Mouse (Mus musculus) intestine, postnatal 0 days (tissue): Measurements from ENCODE around the gene Ube2cbp. TPM values are rescaled to one million over a fixed set of nuclear protein-coding genes. Genes with fewer than 3 reads are reported as not detected.

ENCODE experiments used
- ATAC-seq: fragments of 200-750 bp; cut with Nextera tagmentation; 2 replicates; pipeline ENCODE4 v1.8.0; 2017; ENCODE audit warnings: mild to moderate bottlenecking, moderate TSS enrichment, moderate library complexity
- H3K27ac ChIP-seq: fragments of 300-500 bp; sonication (generic); 2 replicates; pipeline ENCODE4 v1.5.1; 2014; ENCODE audit warnings: mild to moderate bottlenecking, low read depth, low read length, moderate library complexity
- H3K27me3 ChIP-seq: fragments of 300-500 bp; sonication (generic); replicated peaks from 2 replicates; pipeline ENCODE4 v1.6.1; 2014; ENCODE audit warnings: low read length, mixed read lengths; ENCODE audit not compliant: control insufficient read depth, insufficient read depth
- H3K36me3 ChIP-seq: fragments of 300-500 bp; sonication (generic); 2 replicates; pipeline ENCODE4 v1.6.1; 2014; ENCODE audit warnings: mild to moderate bottlenecking, moderate library complexity; ENCODE audit not compliant: control insufficient read depth, insufficient read depth
- H3K4me1 ChIP-seq: fragments of 300-500 bp; sonication (generic); replicated peaks from 2 replicates; pipeline ENCODE4 v1.6.1; 2014; ENCODE audit warnings: antibody characterized with exemption, low read length, mixed read lengths; ENCODE audit not compliant: control insufficient read depth, insufficient read depth
- H3K4me2 ChIP-seq: fragments of 300-500 bp; sonication (generic); replicated peaks from 2 replicates; pipeline ENCODE4 v1.6.1; 2014; ENCODE audit warnings: low read depth, mild to moderate bottlenecking, moderate library complexity
- H3K4me3 ChIP-seq: fragments of 300-500 bp; sonication (generic); 2 replicates; pipeline ENCODE4 v1.5.1; 2014; ENCODE audit warnings: low read depth, low read length
- H3K9ac ChIP-seq: fragments of 300-500 bp; sonication (generic); 2 replicates; pipeline ENCODE4 v1.6.1; 2014; ENCODE audit warnings: mild to moderate bottlenecking, low read depth, low read length
- H3K9me3 ChIP-seq: fragments of 300-500 bp; sonication (generic); 2 replicates; pipeline ENCODE4 v1.6.1; 2016; ENCODE audit warnings: mixed run types; ENCODE audit not compliant: control insufficient read depth
- CTCF ChIP-seq: sonication (generic); IDR thresholded peaks from 2 replicates; pipeline ENCODE4 v1.5.1; 2016; ENCODE audit warnings: low read depth, mild to moderate bottlenecking, control low read depth, antibody characterized with exemption, moderate library complexity
- WGBS: fragments of 180-500 bp; shearing (Covaris S2); extraction: QIAGEN DNeasy Blood & Tissue Kit; methylation state at CpG from one replicate; pipeline ENCODE4 v1.1.7; 2014; 5-methylcytosine and 5-hydroxymethylcytosine counted together
- polyA plus RNA-seq: library from polyadenylated mRNA; unstranded; fragments of >200 nt; fragmentation: Nextera tagmentation; extraction: Ambion mirVana; gene quantifications from 2 replicates; pipeline ENCODE4 v1.2.1, GENCODE M21; 2015

Ube2cbp gene
- polyA plus RNA-seq, 1 experiment from 2014 or later: 1.6 TPM

DNA sequence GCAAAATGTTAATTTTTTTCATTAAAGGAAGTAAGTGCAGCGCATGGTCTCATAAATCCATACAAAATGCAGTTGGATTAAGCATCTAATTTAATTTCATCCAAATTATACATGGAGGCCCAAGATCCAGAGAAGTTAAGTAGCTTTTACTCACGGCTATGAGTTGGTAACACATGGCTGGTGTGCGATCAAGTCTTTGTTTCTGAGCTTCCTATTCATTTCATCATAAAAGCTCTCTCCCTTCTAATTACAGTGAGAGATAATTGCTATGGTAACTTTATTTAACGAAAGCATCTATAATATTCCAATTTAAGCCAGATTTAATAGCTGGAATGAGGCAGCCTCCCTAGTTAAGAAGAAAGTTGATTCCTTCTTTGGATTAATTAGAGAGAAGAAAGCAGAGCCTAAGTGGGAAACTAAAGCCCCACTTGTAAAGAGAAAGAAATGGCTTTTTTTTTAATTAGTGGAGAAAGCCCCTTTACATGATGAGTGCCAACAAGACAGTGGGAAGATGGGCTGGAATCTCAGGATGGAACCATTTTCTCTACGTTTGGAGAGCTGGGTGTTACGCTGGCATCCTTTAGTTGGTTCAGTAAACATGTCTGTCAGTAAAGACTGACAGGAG is 145.1 kb downstream of the Ube2cbp start:
- no peak overlapping the region for H3K4me2 ChIP-seq
- 86% methylated on average over 6 of the region's 6 CpGs for WGBS
- no peak for ATAC-seq
- TF ChIP-seq CTCF: no peak
- H3K4me3 ChIP-seq: no peak overlapping the region
- no peaks in the 10 kb centered on the region for H3K4me1 ChIP-seq
- no peaks in the 10 kb centered on the region for H3K9me3 ChIP-seq
- no peaks in the 10 kb centered on the region for H3K27me3 ChIP-seq
- no peak overlapping the region for H3K27ac ChIP-seq
- H3K9ac ChIP-seq: no peak overlapping the region
- no peaks in the 10 kb centered on the region for H3K36me3 ChIP-seq

DNA sequence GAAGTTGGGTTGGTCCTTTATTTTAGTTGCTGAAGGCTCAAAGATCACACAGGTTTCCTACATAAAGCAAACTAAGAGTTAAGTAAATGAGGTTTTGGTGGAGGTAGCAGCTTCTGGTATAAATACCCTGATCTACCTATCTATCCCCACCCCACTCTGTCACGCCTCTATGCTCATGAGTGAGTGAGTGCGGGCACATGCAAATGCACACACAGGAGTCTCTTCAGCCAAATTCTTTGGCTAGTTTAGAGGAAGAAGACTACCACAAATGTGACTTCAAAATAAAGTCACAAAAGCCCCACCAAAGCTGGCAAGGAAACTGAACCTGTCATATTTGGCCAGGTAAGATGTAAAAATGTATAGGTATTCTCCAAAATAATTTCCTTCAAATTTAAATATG is 149.1 kb downstream of the Ube2cbp start:
- Histone ChIP-seq H3K27me3 (no peaks in the 10 kb centered on the region), H3K9me3 (no peaks in the 10 kb centered on the region), H3K4me1 (no peaks in the 10 kb centered on the region), H3K4me3 (no peak overlapping the region), H3K9ac (no peak overlapping the region), H3K36me3 (no peaks in the 10 kb centered on the region), H3K27ac (no peak overlapping the region), H3K4me2 (no peak overlapping the region)
- ATAC-seq: no peak
- no peak for TF ChIP-seq CTCF
- 85% methylated on average over 2 of the region's 2 CpGs for WGBS

DNA sequence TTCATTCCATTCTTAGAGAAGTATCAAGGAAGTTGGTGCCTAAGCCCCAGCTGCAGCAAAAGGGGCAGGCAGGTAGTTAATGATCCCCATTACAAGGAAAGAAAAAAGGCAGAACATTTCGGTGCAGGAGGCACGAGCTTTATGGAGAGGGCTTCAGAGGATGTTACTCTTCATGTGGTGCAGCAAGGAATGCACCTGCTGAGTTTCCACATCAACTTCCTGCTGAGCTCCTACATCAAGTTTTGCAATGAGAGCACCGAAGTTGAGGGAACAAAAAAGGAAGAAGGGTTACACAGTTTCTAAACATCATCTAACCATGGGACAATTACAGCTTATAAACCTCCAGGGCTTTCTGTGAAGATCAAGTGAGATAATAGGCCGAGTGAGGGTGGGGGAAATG is 156.1 kb downstream of the Ube2cbp start:
- TF ChIP-seq CTCF: no peak
- no peak overlapping the region for H3K4me2 ChIP-seq
- H3K27me3 ChIP-seq: no peaks in the 10 kb centered on the region
- no peak for ATAC-seq
- H3K9me3 ChIP-seq: no peaks in the 10 kb centered on the region
- H3K9ac ChIP-seq: no peak overlapping the region
- WGBS: 61% methylated on average over 4 of the region's 4 CpGs
- no peak overlapping the region for H3K27ac ChIP-seq
- H3K4me3 ChIP-seq: no peak overlapping the region
- H3K36me3 ChIP-seq: no peaks in the 10 kb centered on the region
- H3K4me1 ChIP-seq: no peaks in the 10 kb centered on the region

DNA sequence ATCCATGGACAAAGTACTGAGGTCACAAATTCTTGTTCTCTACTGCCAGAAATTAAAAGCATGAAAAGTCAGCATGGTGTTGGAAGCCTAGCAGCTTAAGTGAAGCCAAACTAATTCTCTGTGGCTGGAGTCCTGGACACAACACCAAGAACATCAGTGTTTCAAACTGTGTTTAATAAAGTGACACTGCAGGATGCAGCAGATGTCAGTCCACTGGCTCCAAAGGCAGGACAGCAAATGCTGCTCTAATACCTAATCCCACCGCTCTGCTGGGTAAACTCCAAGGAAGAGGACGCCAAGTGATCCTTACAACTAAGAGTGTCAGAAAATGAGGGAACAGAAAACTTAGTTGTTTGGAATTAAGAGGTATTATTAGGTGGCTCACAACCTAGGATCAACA is 158.2 kb downstream of the Ube2cbp start:
- Histone ChIP-seq H3K4me1 (no peaks in the 10 kb centered on the region), H3K27me3 (no peaks in the 10 kb centered on the region), H3K4me3 (no peak overlapping the region), H3K9ac (no peak overlapping the region), H3K36me3 (no peaks in the 10 kb centered on the region), H3K4me2 (no peak overlapping the region), H3K27ac (no peak overlapping the region), H3K9me3 (no peaks in the 10 kb centered on the region)
- no peak for TF ChIP-seq CTCF
- 95% methylated on average over 2 of the region's 2 CpGs for WGBS
- no peak for ATAC-seq

DNA sequence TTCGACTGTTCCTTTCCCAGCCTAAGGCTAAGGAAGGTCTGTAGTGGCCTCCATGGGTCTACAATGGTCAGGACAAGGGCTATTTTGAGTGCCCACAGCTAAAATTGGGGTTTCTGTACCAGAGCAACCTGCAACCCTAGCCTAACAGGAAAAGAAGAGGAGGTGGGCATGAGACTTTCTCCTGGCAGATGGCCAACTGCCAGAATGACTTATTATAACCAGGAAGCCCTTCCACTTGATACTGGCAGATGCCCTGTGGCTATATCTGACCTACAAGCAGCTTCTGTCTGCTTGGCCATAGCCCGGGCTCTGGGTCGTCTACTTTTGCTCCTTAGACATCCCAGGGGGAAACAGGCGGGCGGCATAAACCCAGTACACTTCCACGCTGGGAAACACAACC is 163.3 kb downstream of the Ube2cbp start:
- H3K4me2 ChIP-seq: no peak overlapping the region

DNA sequence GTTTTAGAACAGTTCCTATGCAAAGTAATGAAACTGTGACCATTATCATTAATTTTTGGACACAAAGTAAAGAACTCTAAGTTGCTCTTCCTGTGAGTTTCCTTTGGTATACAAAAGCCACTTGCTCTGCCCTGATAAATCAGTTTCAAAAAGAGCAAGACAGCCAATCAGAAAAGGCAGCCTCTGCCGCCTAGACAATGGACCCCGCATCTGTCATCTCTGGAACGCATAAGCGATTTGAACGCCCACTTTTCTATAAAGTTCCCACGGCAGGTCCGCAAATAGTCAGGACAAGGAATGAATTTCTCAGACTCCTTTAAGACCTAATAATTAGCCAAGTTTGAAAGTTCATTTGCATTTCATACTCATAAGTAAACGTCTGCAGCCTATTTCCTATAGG is 166.2 kb downstream of the Ube2cbp start:
- Histone ChIP-seq H3K4me3 (no peak overlapping the region), H3K27ac (no peak overlapping the region), H3K27me3 (no peaks in the 10 kb centered on the region), H3K36me3 (no peaks in the 10 kb centered on the region), H3K9me3 (no peaks in the 10 kb centered on the region), H3K9ac (no peak overlapping the region), H3K4me1 (no peaks in the 10 kb centered on the region), H3K4me2 (no peak overlapping the region)
- no peak for ATAC-seq
- 76% methylated on average over 8 of the region's 8 CpGs for WGBS
- no peak for TF ChIP-seq CTCF

More for the DNA sequence above, 163.3 kb downstream of the Ube2cbp start:
- Histone ChIP-seq H3K9me3 (no peaks in the 10 kb centered on the region), H3K27me3 (no peaks in the 10 kb centered on the region), H3K9ac (no peak overlapping the region), H3K27ac (no peak overlapping the region), H3K36me3 (no peaks in the 10 kb centered on the region), H3K4me3 (no peak overlapping the region), H3K4me1 (no peaks in the 10 kb centered on the region)
- no peak for ATAC-seq
- no peak for TF ChIP-seq CTCF
- WGBS: 66% methylated on average over 6 of the region's 6 CpGs

DNA sequence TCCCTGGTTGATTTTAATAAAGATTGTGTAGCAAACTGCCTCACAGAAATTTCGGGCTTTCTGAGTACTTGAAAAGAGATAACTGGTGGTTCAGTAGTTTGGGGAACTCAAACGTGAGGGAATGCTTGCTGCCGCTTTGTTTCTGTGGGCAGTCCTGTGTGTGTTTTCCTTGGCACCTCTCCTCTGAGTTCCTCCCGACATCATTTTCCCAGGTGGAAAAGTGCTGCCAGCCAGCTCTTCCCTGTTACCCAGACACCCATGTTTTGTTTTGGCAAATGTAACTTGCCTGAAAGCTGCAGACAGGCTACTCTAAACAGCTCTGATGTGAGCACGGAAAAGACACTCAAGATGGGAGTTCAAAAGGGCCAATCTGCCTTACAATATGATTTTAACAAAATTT is 166.6 kb downstream of the Ube2cbp start:
- WGBS: 50% methylated on average over 5 of the region's 5 CpGs
- H3K9me3 ChIP-seq: no peaks in the 10 kb centered on the region
- no peak for TF ChIP-seq CTCF
- no peak for ATAC-seq
- no peaks in the 10 kb centered on the region for H3K36me3 ChIP-seq
- no peak overlapping the region for H3K27ac ChIP-seq
- no peak overlapping the region for H3K4me2 ChIP-seq
- H3K27me3 ChIP-seq: no peaks in the 10 kb centered on the region
- no peak overlapping the region for H3K9ac ChIP-seq
- no peak overlapping the region for H3K4me3 ChIP-seq
- H3K4me1 ChIP-seq: no peaks in the 10 kb centered on the region
